Mouse (Mus musculus): ENCODE data around the gene Dclk1. TPM values are rescaled to one million over a fixed set of nuclear protein-coding genes. Genes with fewer than 3 reads are reported as not detected.

The Dclk1 gene
- polyA plus RNA-seq, 1 experiment from 2014 or later: 62.8 TPM

GRCm38 (mm10) chr3:55333511-55333910 is 91.3 kb downstream of the Dclk1 start:
- H3K4me1 ChIP-seq (replicated peaks): peaks cover 15% of the 10 kb centered on the region
- WGBS: 86% methylated on average over 3 of the region's 3 CpGs
- no peak overlapping the region for H3K4me3 ChIP-seq (replicated peaks)
- H3K27me3 ChIP-seq: no peaks in the 10 kb centered on the region
- H3K27ac ChIP-seq: no peak overlapping the region
- H3K9me3 ChIP-seq: no peaks in the 10 kb centered on the region
- H3K4me2 ChIP-seq: no peak overlapping the region
- no peak for ATAC-seq (ENCODE audit: insufficient number of reproducible peaks, insufficient read depth, low FRiP score, low TSS enrichment, low read depth)
- H3K36me3 ChIP-seq: no peaks in the 10 kb centered on the region
- no peak overlapping the region for H3K9ac ChIP-seq (replicated peaks)

- H3K36me3 ChIP-seq: no peaks in the 10 kb centered on the region
- H3K27ac ChIP-seq: peak overlapping the region; percentile 41; the same call in 1 of the 2 replicates
- no peak overlapping the region for H3K4me3 ChIP-seq (replicated peaks)
- peaks cover 15% of the 10 kb centered on the region for H3K4me1 ChIP-seq (replicated peaks)
- no peak overlapping the region for H3K4me2 ChIP-seq
- no peak for ATAC-seq (ENCODE audit: insufficient number of reproducible peaks, insufficient read depth, low FRiP score, low TSS enrichment, low read depth)
- no peak overlapping the region for H3K9ac ChIP-seq (replicated peaks)
- no peaks in the 10 kb centered on the region for H3K27me3 ChIP-seq
- H3K9me3 ChIP-seq: no peaks in the 10 kb centered on the region
- WGBS: 30% methylated on average over 11 of the region's 11 CpGs
Measured at GRCm38 (mm10) chr3:55336895-55337294, 94.7 kb downstream of the Dclk1 start.

GRCm38 (mm10) chr3:55337671-55338070 is 95.5 kb downstream of the Dclk1 start:
- H3K27ac ChIP-seq: no peak overlapping the region
- H3K9ac ChIP-seq (replicated peaks): no peak overlapping the region
- no peak for ATAC-seq (ENCODE audit: insufficient number of reproducible peaks, insufficient read depth, low FRiP score, low TSS enrichment, low read depth)
- H3K4me2 ChIP-seq: no peak overlapping the region
- H3K9me3 ChIP-seq: no peaks in the 10 kb centered on the region
- no peak overlapping the region for H3K4me3 ChIP-seq (replicated peaks)
- no peaks in the 10 kb centered on the region for H3K36me3 ChIP-seq
- peaks cover 15% of the 10 kb centered on the region for H3K4me1 ChIP-seq (replicated peaks)
- no peaks in the 10 kb centered on the region for H3K27me3 ChIP-seq
- 92% methylated on average over 7 of the region's 7 CpGs for WGBS

- Histone ChIP-seq H3K4me1 (replicated peaks) (peaks cover 5% of the 10 kb centered on the region), H3K27me3 (no peaks in the 10 kb centered on the region), H3K27ac (no peak overlapping the region), H3K9ac (replicated peaks) (no peak overlapping the region), H3K4me3 (replicated peaks) (no peak overlapping the region), H3K36me3 (no peaks in the 10 kb centered on the region), H3K9me3 (no peaks in the 10 kb centered on the region), H3K4me2 (no peak overlapping the region)
- 80% methylated on average over 4 of the region's 4 CpGs for WGBS
- ATAC-seq (ENCODE audit: insufficient number of reproducible peaks, insufficient read depth, low FRiP score, low TSS enrichment, low read depth): no peak
Measured at GRCm38 (mm10) chr3:55342445-55342844, 100.3 kb downstream of the Dclk1 start.

DNA sequence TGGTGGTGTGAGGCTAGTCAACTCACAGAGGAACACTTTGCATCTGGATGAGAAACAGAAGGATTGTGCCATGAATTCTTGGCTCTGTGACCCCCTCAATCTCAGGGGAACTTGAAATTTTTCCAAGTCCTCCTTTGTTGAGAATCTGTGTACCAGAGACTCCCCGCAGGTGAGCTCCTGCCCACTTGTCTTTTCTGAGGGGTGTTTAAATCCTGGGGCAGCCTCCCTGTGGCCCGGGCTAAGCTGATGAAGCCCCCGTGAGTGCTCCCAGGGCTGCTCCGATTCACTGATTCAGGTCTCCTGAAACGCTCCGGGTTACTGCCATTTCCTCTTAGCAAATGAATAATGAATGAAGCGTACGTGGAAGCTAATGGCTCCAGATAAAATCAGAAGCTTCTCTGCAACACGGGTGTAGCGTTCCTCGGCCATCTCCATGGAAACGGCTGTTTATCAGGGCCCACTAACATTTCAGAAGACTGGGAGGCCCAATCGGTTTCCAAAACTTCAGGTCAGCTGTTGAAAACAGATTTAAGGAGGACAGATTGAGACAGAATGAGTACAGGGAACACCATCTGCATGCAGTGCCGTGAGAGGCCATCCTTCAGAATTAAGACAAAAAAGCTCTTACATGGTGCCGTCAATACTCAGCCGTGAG is 105.3 kb downstream of the Dclk1 start:
- Histone ChIP-seq H3K9ac (replicated peaks) (no peak overlapping the region), H3K4me3 (replicated peaks) (no peak overlapping the region)

DNA sequence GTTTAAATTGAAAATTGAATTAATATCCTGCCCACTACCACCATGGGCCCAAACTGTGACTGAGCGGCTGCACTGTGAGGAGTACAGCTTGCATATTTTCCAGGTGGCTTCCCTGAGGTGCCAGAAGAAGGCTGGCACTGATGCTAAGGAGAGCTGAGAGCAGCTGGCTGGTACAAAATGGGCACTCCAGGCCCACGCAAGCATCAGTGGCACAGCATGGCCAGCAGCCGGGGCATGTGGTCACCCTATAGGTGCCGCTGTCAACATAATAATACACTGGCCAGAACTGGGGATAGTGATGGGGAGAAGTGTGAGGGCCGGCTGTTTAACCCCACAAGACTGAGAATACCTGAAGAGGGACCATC is 105.8 kb downstream of the Dclk1 start:
- Histone ChIP-seq H3K36me3 (no peaks in the 10 kb centered on the region), H3K4me3 (replicated peaks) (no peak overlapping the region), H3K4me2 (no peak overlapping the region), H3K27me3 (no peaks in the 10 kb centered on the region), H3K4me1 (replicated peaks) (peaks cover 33% of the 10 kb centered on the region), H3K9ac (replicated peaks) (no peak overlapping the region), H3K27ac (no peak overlapping the region), H3K9me3 (no peaks in the 10 kb centered on the region)
- no peak for ATAC-seq (ENCODE audit: insufficient number of reproducible peaks, insufficient read depth, low FRiP score, low TSS enrichment, low read depth)
- WGBS: 89% methylated on average over 5 of the region's 5 CpGs

More for the DNA sequence above, 105.3 kb downstream of the Dclk1 start:
- H3K4me1 ChIP-seq (replicated peaks): peaks cover 28% of the 10 kb centered on the region
- H3K27ac ChIP-seq: no peak overlapping the region
- no peaks in the 10 kb centered on the region for H3K9me3 ChIP-seq
- no peaks in the 10 kb centered on the region for H3K27me3 ChIP-seq
- H3K4me2 ChIP-seq: no peak overlapping the region
- H3K36me3 ChIP-seq: no peaks in the 10 kb centered on the region
- 43% methylated on average over 16 of the region's 16 CpGs for WGBS
- no peak for ATAC-seq (ENCODE audit: insufficient number of reproducible peaks, insufficient read depth, low FRiP score, low TSS enrichment, low read depth)

GRCm38 (mm10) chr3:55350194-55350593 is 108.0 kb downstream of the Dclk1 start:
- H3K9ac ChIP-seq (replicated peaks): no peak overlapping the region
- no peaks in the 10 kb centered on the region for H3K9me3 ChIP-seq
- no peaks in the 10 kb centered on the region for H3K36me3 ChIP-seq
- ATAC-seq (ENCODE audit: insufficient number of reproducible peaks, insufficient read depth, low FRiP score, low TSS enrichment, low read depth): no peak
- H3K27ac ChIP-seq: no peak overlapping the region
- H3K4me3 ChIP-seq (replicated peaks): no peak overlapping the region
- 95% methylated on average over 2 of the region's 2 CpGs for WGBS
- H3K4me1 ChIP-seq (replicated peaks): peaks cover 45% of the 10 kb centered on the region
- H3K27me3 ChIP-seq: no peaks in the 10 kb centered on the region
- no peak overlapping the region for H3K4me2 ChIP-seq

- no peak overlapping the region for H3K4me3 ChIP-seq (replicated peaks)
- H3K9me3 ChIP-seq: no peaks in the 10 kb centered on the region
- 0 out of 2 replicates have a peak overlapping the region, but pooled peaks have one; percentile 42 for H3K27ac ChIP-seq
- no peak overlapping the region for H3K9ac ChIP-seq (replicated peaks)
- H3K36me3 ChIP-seq: no peaks in the 10 kb centered on the region
- no peaks in the 10 kb centered on the region for H3K27me3 ChIP-seq
- WGBS: 49% methylated on average over 13 of the region's 13 CpGs
- no peak overlapping the region; the same call in 1 of the 2 replicates for H3K4me2 ChIP-seq
- peaks cover 45% of the 10 kb centered on the region for H3K4me1 ChIP-seq (replicated peaks)
- ATAC-seq (ENCODE audit: insufficient number of reproducible peaks, insufficient read depth, low FRiP score, low TSS enrichment, low read depth): no peak
Measured at GRCm38 (mm10) chr3:55351281-55352052, 109.3 kb downstream of the Dclk1 start.

GRCm38 (mm10) chr3:55352529-55352928 is 110.4 kb downstream of the Dclk1 start:
- Histone ChIP-seq H3K9ac (replicated peaks) (no peak overlapping the region), H3K27ac (peak overlapping the region; percentile 42; the same call in 1 of the 2 replicates), H3K4me2 (no peak overlapping the region), H3K9me3 (no peaks in the 10 kb centered on the region), H3K4me1 (replicated peaks) (peaks cover 42% of the 10 kb centered on the region), H3K36me3 (no peaks in the 10 kb centered on the region), H3K4me3 (replicated peaks) (no peak overlapping the region), H3K27me3 (no peaks in the 10 kb centered on the region)
- no peak for ATAC-seq (ENCODE audit: insufficient number of reproducible peaks, insufficient read depth, low FRiP score, low TSS enrichment, low read depth)
- 82% methylated on average over 14 of the region's 14 CpGs for WGBS

DNA sequence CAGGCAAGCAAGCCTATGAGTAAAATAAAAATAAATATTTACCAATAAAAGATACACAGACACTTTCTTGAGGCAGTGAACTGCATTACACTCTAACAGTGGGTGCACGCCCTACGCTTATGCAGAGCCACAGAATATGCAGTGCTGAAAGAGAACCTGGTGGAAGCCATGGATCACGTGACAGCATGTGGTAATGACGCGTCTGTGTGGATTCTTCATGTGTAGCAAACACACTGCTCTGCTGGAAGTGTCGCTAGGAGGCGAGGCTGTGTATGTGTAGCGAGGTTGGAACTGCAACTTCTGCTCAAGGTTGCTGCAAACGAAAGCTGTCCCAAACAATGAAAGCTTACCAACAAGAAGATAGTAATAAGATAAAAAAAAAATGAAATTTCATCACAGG is 111.0 kb downstream of the Dclk1 start:
- 88% methylated on average over 9 of the region's 9 CpGs for WGBS

GRCm38 (mm10) chr3:55353909-55354511 is 111.8 kb downstream of the Dclk1 start:
- no peak for ATAC-seq (ENCODE audit: insufficient number of reproducible peaks, insufficient read depth, low FRiP score, low TSS enrichment, low read depth)
- Histone ChIP-seq H3K4me2 (no peak overlapping the region), H3K27me3 (no peaks in the 10 kb centered on the region), H3K27ac (peak overlapping the region; percentile 5; the same call in 1 of the 2 replicates), H3K9me3 (no peaks in the 10 kb centered on the region), H3K36me3 (no peaks in the 10 kb centered on the region), H3K4me1 (replicated peaks) (peaks cover 35% of the 10 kb centered on the region), H3K9ac (replicated peaks) (0 out of 2 replicates have a peak overlapping the region, but pooled peaks have one; percentile 12), H3K4me3 (replicated peaks) (no peak overlapping the region)
- WGBS: 46% methylated on average over 13 of the region's 13 CpGs

More for the DNA sequence above, 111.0 kb downstream of the Dclk1 start:
- H3K4me1 ChIP-seq (replicated peaks): peaks cover 35% of the 10 kb centered on the region
- no peak overlapping the region for H3K9ac ChIP-seq (replicated peaks)
- no peak for ATAC-seq (ENCODE audit: insufficient number of reproducible peaks, insufficient read depth, low FRiP score, low TSS enrichment, low read depth)
- H3K36me3 ChIP-seq: no peaks in the 10 kb centered on the region
- no peak overlapping the region for H3K4me2 ChIP-seq
- H3K4me3 ChIP-seq (replicated peaks): no peak overlapping the region
- no peaks in the 10 kb centered on the region for H3K27me3 ChIP-seq
- no peaks in the 10 kb centered on the region for H3K9me3 ChIP-seq
- no peak overlapping the region for H3K27ac ChIP-seq
